In the genomic region with DNA sequence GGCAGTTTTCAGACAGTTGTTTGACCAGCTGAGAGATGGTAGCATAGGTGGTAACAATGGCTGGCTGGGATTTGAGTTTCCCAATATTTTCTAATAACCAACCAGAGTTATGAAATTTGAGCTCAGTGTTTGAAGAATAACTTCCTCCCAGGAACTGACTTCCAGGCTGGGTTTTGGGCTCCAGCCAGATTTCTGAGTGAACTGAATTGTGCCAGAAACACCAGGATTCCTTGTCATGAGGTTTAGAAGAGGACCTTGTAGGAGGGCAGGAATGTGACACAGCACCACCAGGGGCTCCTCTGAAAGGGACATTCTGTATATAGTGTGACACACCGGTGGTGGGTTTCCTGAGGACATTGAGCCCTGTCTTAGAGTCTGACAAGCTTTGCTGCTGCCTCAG, we compare ENCODE assay signal across 8 mouse cellular contexts. TPM values are rescaled to one million over a fixed set of nuclear protein-coding genes. Genes with fewer than 3 reads are reported as not detected.
DNase-seq lines count a peak whose midpoint lies in the region.
"Had no signal": no experiment of that assay in that cellular context is flagged by ENCODE, and none has a peak within 500 bp of the region (broad histone marks: within the 10 kb centered on the region; RNA-seq: fewer than 3 reads in every experiment).

No protein-coding gene starts in this region.

- DNase-seq in left cerebral cortex, postnatal 14 days (ENCODE audit: low spot score in 2 of 2), result peak; percentile 4 to 13
- DNase-seq in left cerebral cortex, adult 11 months (ENCODE audit: low spot score), result no peak
- peak; percentile 44 for DNase-seq in adrenal gland, postnatal 25 days
- peak; percentile 73 for DNase-seq in heart, postnatal 4 days
- DNase-seq in lung, postnatal 36 days, result peak; percentile 84
- DNase-seq in embryo, embryonic 9.5 days (ENCODE audit: extremely low spot score), result no peak
- no peak for DNase-seq in thymus, adult 18-20 months
- DNase-seq: thymus, postnatal 36 days had no signal

- intact Hi-C loops in left cerebral cortex, postnatal 14 days (cut with DNase I), result no loop called here

RNA-seq across cellular contexts. Expression of gene Il1r1, which starts 36.9 kb away (rescaled TPM):
- total RNA-seq in left cerebral cortex, postnatal 14 days (2021), result 1 to 10 TPM; 2.5 to 3.5 TPM
- total RNA-seq in adrenal gland, postnatal 25 days (2021), result 3.4 and 3.6 TPM in 2 replicates
- total RNA-seq in heart, postnatal 4 days (2021), result 1 to 10 TPM; 9.8 TPM

Comparison
In these comparisons a context has a peak if more than half of its experiments do, and no peak if none do; other contexts are left out.
1. DNase-seq: peak in left cerebral cortex, postnatal 14 days (2 of 2), adrenal gland, postnatal 25 days (single experiment), heart, postnatal 4 days (single experiment) and lung, postnatal 36 days (single experiment); none in left cerebral cortex, adult 11 months (single experiment), embryo, embryonic 9.5 days (single experiment) and thymus, adult 18-20 months (0 of 2).